Mouse (Mus musculus): Measurements from ENCODE around the gene Mknk2. TPM values are rescaled to one million over a fixed set of nuclear protein-coding genes. Genes with fewer than 3 reads are reported as not detected.

Gene Mknk2
- polyA plus RNA-seq, 1 experiment from 2014 or later: 82.1 TPM

DNA sequence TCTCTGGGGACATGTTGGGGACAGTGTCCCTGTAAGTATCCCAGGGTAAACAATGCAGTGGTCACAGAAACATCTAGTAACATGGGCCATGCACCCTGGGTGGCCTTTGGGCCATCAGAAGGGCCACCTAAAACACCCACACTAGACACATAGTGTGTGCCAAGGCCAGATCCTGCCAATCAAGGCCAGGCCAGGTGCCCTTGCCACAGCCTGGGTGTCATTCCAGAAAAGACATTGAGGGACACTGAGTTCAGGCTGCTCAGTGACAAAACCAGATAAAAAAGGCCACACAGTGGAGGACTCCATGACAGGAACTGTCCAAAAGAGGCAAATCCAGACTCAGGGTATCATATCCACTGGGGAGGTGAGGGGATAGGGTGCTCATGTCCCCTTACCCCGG lies 5.7 kb upstream of the Mknk2 start:
- Histone ChIP-seq H3K4me3 (ENCODE audit: low read length) (no peak overlapping the region), H3K27me3 (ENCODE audit: control insufficient read depth, insufficient read depth, low read length) (no peaks in the 10 kb centered on the region), H3K4me1 (ENCODE audit: control insufficient read depth, insufficient read depth, low read length) (peaks cover 16% of the 10 kb centered on the region), H3K36me3 (ENCODE audit: control insufficient read depth, insufficient read depth) (peaks cover 14% of the 10 kb centered on the region), H3K9ac (ENCODE audit: low read length) (no peak overlapping the region), H3K4me2 (ENCODE audit: low read depth, low read length) (no peak overlapping the region), H3K27ac (ENCODE audit: low read length) (no peak overlapping the region), H3K9me3 (replicated peaks; ENCODE audit: control insufficient read depth, low read length) (no peaks in the 10 kb centered on the region)
- 93% methylated on average over 1 of the region's 1 CpGs for WGBS
- no peak for ATAC-seq (replicated peaks; ENCODE audit: extremely low read depth, insufficient read depth, low FRiP score)

DNA sequence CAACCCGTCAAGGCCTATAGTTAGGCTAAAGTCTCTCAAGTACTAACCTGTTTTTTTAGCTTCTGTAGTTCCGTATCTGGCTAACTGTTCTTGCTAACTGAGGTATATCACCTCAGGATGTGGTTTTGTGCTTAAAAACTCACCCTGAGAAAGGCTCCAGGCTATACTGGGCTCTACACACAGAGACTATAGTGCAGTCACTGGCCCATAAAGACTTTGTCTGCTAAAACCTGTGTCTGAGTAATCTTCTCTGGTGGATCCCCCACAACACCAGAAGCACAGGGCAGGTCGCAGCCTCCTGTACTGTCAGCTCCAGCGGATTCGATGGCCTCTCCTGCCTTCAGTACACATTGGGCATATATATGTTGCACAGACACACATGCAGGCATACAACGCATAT lies 4.1 kb upstream of the Mknk2 start:
- H3K9me3 ChIP-seq (replicated peaks; ENCODE audit: control insufficient read depth, low read length): no peaks in the 10 kb centered on the region
- 89% methylated on average over 6 of the region's 6 CpGs for WGBS
- no peak overlapping the region for H3K4me2 ChIP-seq (ENCODE audit: low read depth, low read length)
- no peaks in the 10 kb centered on the region for H3K27me3 ChIP-seq (ENCODE audit: control insufficient read depth, insufficient read depth, low read length)
- H3K4me1 ChIP-seq (ENCODE audit: control insufficient read depth, insufficient read depth, low read length): peaks cover 31% of the 10 kb centered on the region
- no peak for ATAC-seq (replicated peaks; ENCODE audit: extremely low read depth, insufficient read depth, low FRiP score)
- no peak overlapping the region for H3K9ac ChIP-seq (ENCODE audit: low read length)
- no peak overlapping the region for H3K4me3 ChIP-seq (ENCODE audit: low read length)
- no peak overlapping the region for H3K27ac ChIP-seq (ENCODE audit: low read length)
- peaks cover 13% of the 10 kb centered on the region for H3K36me3 ChIP-seq (ENCODE audit: control insufficient read depth, insufficient read depth)

DNA sequence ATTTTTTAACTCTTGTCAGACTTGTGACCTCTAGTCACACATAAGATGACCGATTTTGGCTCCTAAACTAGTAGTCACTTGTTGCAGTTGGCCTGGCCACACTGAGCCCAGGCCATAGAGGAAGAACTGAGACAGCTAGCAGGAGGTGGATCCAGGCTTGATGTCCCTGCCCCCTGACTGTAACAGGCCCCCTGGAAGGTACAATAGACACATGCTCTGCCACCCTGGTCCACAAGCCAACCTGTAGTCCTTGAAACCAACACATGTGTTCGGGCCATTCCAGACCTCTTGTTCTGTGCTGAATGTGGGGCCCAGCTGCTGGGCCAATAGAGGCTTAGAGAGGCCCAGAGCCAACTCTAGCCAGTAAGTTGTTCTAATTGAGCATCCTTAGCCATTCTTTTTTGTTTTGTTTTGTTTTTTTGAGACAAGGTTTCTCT lies 2.4 kb upstream of the Mknk2 start:
- Histone ChIP-seq H3K36me3 (ENCODE audit: control insufficient read depth, insufficient read depth) (no peaks in the 10 kb centered on the region; the same call in 1 of the 2 replicates), H3K4me3 (ENCODE audit: low read length) (no peak overlapping the region), H3K4me1 (ENCODE audit: control insufficient read depth, insufficient read depth, low read length) (peaks cover 31% of the 10 kb centered on the region), H3K9me3 (replicated peaks; ENCODE audit: control insufficient read depth, low read length) (no peaks in the 10 kb centered on the region), H3K27ac (ENCODE audit: low read length) (peak overlapping the region; percentile 100; the same call in 1 of the 2 replicates), H3K9ac (ENCODE audit: low read length) (no peak overlapping the region), H3K27me3 (ENCODE audit: control insufficient read depth, insufficient read depth, low read length) (no peaks in the 10 kb centered on the region), H3K4me2 (ENCODE audit: low read depth, low read length) (no peak overlapping the region)
- no peak for ATAC-seq (replicated peaks; ENCODE audit: extremely low read depth, insufficient read depth, low FRiP score)
- WGBS: 81% methylated on average over 2 of the region's 2 CpGs

DNA sequence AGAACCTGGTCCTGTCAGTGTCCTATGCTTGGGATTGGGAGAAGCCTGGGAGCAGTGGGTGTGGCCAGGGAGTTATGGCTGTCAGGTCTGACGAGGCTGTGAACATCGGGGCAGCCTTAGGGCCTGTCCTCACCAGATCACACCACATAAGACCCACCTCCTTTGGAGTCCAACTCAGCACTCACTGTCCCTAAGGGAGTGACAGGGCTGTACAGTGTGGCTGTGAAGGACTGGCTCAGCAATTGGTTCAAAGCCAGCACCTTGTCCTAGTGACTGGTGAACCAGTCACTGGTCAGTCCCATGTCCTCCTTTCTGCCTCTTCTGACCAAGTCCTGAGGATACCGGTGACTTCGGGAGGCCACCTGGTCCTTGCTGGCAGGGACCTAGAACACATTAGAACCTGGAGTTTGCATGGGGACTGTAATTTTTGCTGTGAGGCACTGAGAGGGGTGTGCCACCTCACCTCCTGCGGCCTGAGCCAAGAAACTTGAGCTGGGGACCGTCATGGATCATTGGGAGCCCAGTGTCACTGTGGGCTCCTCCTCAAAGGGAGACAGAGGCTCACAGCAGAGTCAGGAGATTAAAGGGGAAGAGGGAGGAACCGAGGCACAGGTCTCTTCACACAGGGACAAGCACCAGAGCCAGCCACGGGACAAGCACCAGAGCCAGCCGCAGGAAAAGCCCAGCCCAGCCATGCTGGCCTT lies 1.8 kb upstream of the Mknk2 start:
- Histone ChIP-seq H3K4me3 (ENCODE audit: low read length) (no peak overlapping the region), H3K4me2 (ENCODE audit: low read depth, low read length) (no peak overlapping the region), H3K4me1 (ENCODE audit: control insufficient read depth, insufficient read depth, low read length) (peaks cover 35% of the 10 kb centered on the region), H3K27ac (ENCODE audit: low read length) (peak overlapping the region; percentile 100), H3K36me3 (ENCODE audit: control insufficient read depth, insufficient read depth) (no peaks in the 10 kb centered on the region; the same call in 1 of the 2 replicates), H3K27me3 (ENCODE audit: control insufficient read depth, insufficient read depth, low read length) (no peaks in the 10 kb centered on the region), H3K9ac (ENCODE audit: low read length) (no peak overlapping the region), H3K9me3 (replicated peaks; ENCODE audit: control insufficient read depth, low read length) (no peaks in the 10 kb centered on the region)
- 47% methylated on average over 9 of the region's 9 CpGs for WGBS
- ATAC-seq (replicated peaks; ENCODE audit: extremely low read depth, insufficient read depth, low FRiP score): no peak

DNA sequence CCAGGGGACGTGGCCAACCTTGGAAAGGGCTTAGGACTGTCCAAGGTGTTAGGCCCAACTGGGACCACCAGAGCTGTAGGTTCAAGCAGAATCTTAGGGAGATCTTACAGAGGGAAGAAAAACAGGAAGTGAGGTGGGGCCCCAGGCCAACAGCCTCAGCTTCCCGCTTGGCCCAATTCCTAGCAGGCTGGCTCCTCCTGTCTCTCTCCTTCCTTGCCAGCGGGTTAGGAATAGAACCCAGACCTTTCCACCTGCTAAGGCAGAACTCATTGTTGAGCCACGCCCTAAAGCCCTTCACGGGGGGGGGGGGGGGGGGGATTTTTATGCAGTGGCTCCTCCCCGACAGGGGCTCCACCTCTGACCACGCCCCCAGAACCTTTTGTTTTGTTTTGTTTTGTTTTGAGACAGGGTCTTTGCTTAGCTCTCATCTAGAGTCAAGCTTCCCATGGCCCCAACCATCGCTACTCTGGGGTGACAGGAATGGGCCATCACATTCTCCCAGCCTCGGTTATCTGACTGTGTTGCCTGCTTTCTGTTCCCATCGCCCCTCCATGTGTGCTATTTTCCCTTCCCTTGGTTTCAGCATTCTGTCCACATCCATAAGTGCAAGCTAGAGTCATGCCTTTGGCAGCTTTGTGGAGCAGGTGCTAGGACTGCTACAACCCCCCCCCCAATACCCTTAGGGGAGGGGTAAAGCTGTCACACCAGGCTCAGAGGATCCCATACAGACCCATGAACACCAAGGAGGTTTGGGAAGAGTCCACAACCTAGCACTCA lies 877 bp upstream of the Mknk2 start:
- H3K4me1 ChIP-seq (ENCODE audit: control insufficient read depth, insufficient read depth, low read length): peaks cover 44% of the 10 kb centered on the region
- H3K4me3 ChIP-seq (ENCODE audit: low read length): no peak overlapping the region

DNA sequence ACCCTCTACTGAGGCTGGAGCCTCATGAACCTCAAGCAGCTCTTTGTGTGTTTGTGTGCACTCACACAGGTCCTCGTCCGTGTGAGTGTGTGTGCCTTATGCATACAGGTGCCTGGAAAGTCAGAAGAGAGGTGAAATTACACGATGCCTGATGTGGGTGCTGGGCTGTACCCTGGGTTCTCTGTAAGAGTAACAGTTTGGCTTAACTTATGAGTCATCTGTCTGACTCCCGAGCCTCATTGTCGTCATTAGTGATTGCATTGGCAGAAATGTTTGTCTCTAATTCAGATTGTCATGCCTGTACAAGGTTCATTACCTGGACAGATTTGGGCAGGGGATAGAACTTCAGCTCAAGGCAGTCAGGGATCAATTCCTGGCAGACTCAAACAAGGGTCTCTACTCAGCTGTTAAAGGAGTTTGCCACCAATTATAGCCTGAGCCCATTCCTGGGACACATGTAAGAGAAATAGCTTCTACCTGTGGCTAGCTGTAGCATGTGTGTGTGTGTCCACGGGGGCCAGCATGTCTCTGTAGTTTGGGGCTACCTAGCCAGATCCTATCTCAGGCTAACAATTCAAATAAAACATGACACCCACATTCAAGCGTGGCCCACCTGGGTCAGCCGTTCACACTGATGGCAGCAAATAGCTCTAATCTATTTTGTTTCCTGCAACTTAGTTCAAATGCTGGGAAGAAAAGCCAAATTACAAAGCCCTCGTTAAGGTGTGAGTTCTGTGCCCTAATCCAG lies 610 bp downstream of the Mknk2 start:
- no peak for ATAC-seq (replicated peaks; ENCODE audit: extremely low read depth, insufficient read depth, low FRiP score)
- Histone ChIP-seq H3K4me1 (ENCODE audit: control insufficient read depth, insufficient read depth, low read length) (peaks cover 59% of the 10 kb centered on the region), H3K36me3 (ENCODE audit: control insufficient read depth, insufficient read depth) (no peaks in the 10 kb centered on the region), H3K4me3 (ENCODE audit: low read length) (peak overlapping the region; percentile 95), H3K4me2 (ENCODE audit: low read depth, low read length) (peak overlapping the region; percentile 91), H3K9ac (ENCODE audit: low read length) (peak overlapping the region; percentile 92), H3K27me3 (ENCODE audit: control insufficient read depth, insufficient read depth, low read length) (no peaks in the 10 kb centered on the region), H3K27ac (ENCODE audit: low read length) (peak overlapping the region; percentile 100), H3K9me3 (replicated peaks; ENCODE audit: control insufficient read depth, low read length) (no peaks in the 10 kb centered on the region)
- 21% methylated on average over 9 of the region's 9 CpGs for WGBS

More for the DNA sequence above, 877 bp upstream of the Mknk2 start:
- H3K9me3 ChIP-seq (replicated peaks; ENCODE audit: control insufficient read depth, low read length): no peaks in the 10 kb centered on the region
- peak overlapping the region; percentile 100 for H3K27ac ChIP-seq (ENCODE audit: low read length)
- H3K27me3 ChIP-seq (ENCODE audit: control insufficient read depth, insufficient read depth, low read length): no peaks in the 10 kb centered on the region
- 45% methylated on average over 9 of the region's 10 CpGs for WGBS
- H3K4me2 ChIP-seq (ENCODE audit: low read depth, low read length): peak overlapping the region; percentile 91
- peak overlapping the region; percentile 1; the same call in 1 of the 2 replicates for H3K9ac ChIP-seq (ENCODE audit: low read length)
- no peaks in the 10 kb centered on the region; the same call in 1 of the 2 replicates for H3K36me3 ChIP-seq (ENCODE audit: control insufficient read depth, insufficient read depth)
- no peak for ATAC-seq (replicated peaks; ENCODE audit: extremely low read depth, insufficient read depth, low FRiP score)

DNA sequence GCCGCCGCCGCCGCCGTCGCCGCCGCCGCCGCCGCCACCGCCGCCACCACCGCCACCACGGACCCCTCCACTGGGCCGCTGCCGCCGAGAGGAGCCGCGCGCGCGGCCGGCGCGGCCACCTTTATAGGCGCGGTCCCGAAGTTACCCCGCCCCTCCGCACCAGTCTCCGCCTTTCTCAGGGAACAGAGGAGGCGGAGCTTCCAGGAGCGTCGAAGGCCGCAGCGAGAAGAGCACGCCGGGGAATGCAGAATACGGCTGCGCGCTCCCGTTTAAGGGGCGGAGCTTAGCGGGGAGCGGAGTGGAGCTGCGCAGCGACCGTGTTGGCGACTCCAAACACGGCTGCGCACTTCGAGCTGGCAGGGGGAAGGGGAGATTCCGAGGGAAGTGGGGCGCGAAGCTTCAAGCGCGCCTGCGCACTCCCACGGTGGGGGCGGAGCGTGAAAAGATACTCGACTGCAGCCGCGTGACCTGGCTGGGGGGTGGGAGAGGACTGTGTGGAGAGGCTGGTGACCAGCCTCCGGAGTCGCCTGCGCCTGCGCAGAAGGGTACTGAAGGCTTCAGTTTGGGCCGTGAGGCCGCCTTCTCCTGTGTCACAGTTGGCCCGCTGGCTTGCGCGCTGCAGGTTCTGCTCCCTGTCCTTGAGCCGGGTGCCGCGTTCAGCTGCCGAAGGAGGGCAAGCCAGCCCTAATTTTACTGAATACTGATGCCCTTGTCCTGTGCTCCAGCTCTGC lies 1.5 kb downstream of the Mknk2 start:
- ATAC-seq (replicated peaks; ENCODE audit: extremely low read depth, insufficient read depth, low FRiP score): peak; percentile 86
- peaks cover 64% of the 10 kb centered on the region for H3K4me1 ChIP-seq (ENCODE audit: control insufficient read depth, insufficient read depth, low read length)
- WGBS: under 1% methylated on average over 69 of the region's 78 CpGs
- H3K9ac ChIP-seq (ENCODE audit: low read length): peak overlapping the region; percentile 98
- H3K27ac ChIP-seq (ENCODE audit: low read length): peak overlapping the region; percentile 100
- no peaks in the 10 kb centered on the region for H3K27me3 ChIP-seq (ENCODE audit: control insufficient read depth, insufficient read depth, low read length)
- H3K36me3 ChIP-seq (ENCODE audit: control insufficient read depth, insufficient read depth): peaks cover 4% of the 10 kb centered on the region
- no peaks in the 10 kb centered on the region for H3K9me3 ChIP-seq (replicated peaks; ENCODE audit: control insufficient read depth, low read length)
- peak overlapping the region; percentile 95 for H3K4me3 ChIP-seq (ENCODE audit: low read length)
- peak overlapping the region; percentile 91 for H3K4me2 ChIP-seq (ENCODE audit: low read depth, low read length)

DNA sequence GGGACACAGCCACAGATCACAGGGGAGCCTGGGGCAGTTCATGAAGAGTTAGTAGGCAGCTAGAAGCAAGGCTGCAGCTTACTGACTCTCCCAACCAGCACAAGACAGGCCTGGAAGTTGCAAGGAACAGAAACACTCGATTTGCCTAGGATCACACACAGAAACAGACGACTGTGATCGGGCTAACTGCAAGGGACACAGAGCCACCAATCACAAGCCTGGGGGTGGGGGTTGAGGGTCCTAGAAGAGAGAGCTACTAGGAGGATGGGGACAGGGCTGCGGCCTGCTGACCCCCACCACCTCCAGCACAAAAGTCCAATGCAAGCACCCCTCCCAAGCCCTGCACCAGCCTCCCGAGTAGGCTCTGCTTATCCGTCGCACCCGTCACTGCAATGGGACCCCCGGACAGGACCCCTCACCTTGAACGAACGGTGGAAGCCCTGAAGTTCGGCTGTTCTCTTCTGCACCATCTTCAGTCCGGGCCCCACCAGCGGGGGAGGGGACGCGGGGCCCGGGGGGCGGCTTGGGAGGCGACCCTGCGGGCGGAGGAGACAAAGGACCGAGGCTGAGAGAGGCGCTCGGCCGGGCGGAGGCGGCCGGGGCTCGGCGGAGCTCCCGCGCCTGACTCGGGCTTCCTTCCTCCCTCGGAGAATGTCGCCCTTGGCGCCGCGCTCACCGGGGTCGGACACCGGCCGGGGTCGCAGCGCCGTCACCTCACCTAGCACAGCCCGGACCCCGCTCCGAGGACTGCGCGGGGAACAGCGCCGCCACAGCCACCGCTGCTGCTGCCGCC lies 2.3 kb downstream of the Mknk2 start:
- H3K9me3 ChIP-seq (replicated peaks; ENCODE audit: control insufficient read depth, low read length): no peaks in the 10 kb centered on the region
- H3K9ac ChIP-seq (ENCODE audit: low read length): peak overlapping the region; percentile 98
- peak overlapping the region; percentile 95 for H3K4me3 ChIP-seq (ENCODE audit: low read length)
- H3K4me2 ChIP-seq (ENCODE audit: low read depth, low read length): peak overlapping the region; percentile 84
- WGBS: under 1% methylated on average over 45 of the region's 54 CpGs
- H3K4me1 ChIP-seq (ENCODE audit: control insufficient read depth, insufficient read depth, low read length): peaks cover 65% of the 10 kb centered on the region
- H3K27me3 ChIP-seq (ENCODE audit: control insufficient read depth, insufficient read depth, low read length): no peaks in the 10 kb centered on the region
- peak; percentile 0; the same call in 1 of the 2 replicates for ATAC-seq (replicated peaks; ENCODE audit: extremely low read depth, insufficient read depth, low FRiP score)
- peak overlapping the region; percentile 86 for H3K27ac ChIP-seq (ENCODE audit: low read length)
- H3K36me3 ChIP-seq (ENCODE audit: control insufficient read depth, insufficient read depth): peaks cover 9% of the 10 kb centered on the region

All from heart, embryonic 16.5 days (tissue).